Mouse (Mus musculus): ENCODE measurements around the gene Aanat. TPM values are rescaled to one million over a fixed set of nuclear protein-coding genes. Genes with fewer than 3 reads are reported as not detected.

Aanat gene
- polyA plus RNA-seq, 1 experiment from 2014 or later: not detected

DNA sequence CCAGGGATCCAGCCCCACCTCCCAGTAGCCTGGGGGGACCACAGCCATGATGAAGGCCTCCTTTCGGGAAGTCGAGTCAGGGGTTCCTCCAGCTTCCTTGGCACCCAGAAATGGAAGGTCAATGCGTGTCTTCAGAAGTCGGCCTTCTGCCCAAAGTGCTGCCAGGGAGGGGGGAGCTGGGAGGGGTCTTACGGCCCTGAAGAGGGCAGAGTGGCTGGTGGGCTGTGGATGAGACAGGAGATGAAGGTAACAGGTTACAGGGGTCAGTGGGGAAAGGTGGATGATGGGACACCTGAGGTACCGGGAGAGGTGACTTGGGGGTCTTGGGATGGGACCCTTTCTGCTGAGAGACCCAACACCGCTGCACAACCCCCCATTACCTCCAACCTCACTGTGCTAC, 60.5 kb downstream of the Aanat start:
- H3K27me3 ChIP-seq (ENCODE audit: insufficient read depth, poor library complexity, severe bottlenecking): peaks cover 55% of the 10 kb centered on the region
- peaks cover 67% of the 10 kb centered on the region for H3K4me1 ChIP-seq

More for the DNA sequence above, 60.5 kb downstream of the Aanat start:
- peak overlapping the region; percentile 79; the same call in 1 of the 2 replicates for H3K27ac ChIP-seq
- DNase-seq (ENCODE audit: low spot score): no peak
- no peaks in the 10 kb centered on the region for H3K9me3 ChIP-seq
- 86% methylated on average over 7 of the region's 7 CpGs for WGBS
- no peaks in the 10 kb centered on the region for H3K36me3 ChIP-seq
- H3K4me3 ChIP-seq: no peak overlapping the region

Other genes starting within 250 kb of the Aanat start
- 7.3 and 8.5 TPM in 2 replicates for gene Rnf157, start 173.4 kb upstream of the Aanat start, polyA plus RNA-seq (2016; fragmentation: Nextera tagmentation; extraction: Ambion mirVana)
- gene Ubald2, start 152.3 kb upstream of the Aanat start, polyA plus RNA-seq (2016; fragmentation: Nextera tagmentation; extraction: Ambion mirVana): 36.1 and 40.5 TPM in 2 replicates
- 0.30 TPM in 1 of 2 replicates, not detected in the other for gene Qrich2, start 120.2 kb upstream of the Aanat start, polyA plus RNA-seq (2016; fragmentation: Nextera tagmentation; extraction: Ambion mirVana)
- 120 and 142 TPM in 2 replicates for gene Prpsap1, start 92.2 kb upstream of the Aanat start, polyA plus RNA-seq (2016; fragmentation: Nextera tagmentation; extraction: Ambion mirVana)
- 2.3 and 2.7 TPM in 2 replicates for gene Sphk1, start 55.5 kb upstream of the Aanat start, polyA plus RNA-seq (2016; fragmentation: Nextera tagmentation; extraction: Ambion mirVana)
- 8.5 and 10.3 TPM in 2 replicates for gene Ube2o, start 5.0 kb upstream of the Aanat start, polyA plus RNA-seq (2016; fragmentation: Nextera tagmentation; extraction: Ambion mirVana)
- 6.7 and 8.7 TPM in 2 replicates for gene Rhbdf2, start 40.6 kb downstream of the Aanat start, polyA plus RNA-seq (2016; fragmentation: Nextera tagmentation; extraction: Ambion mirVana)
- gene Prcd, start 67.1 kb downstream of the Aanat start, polyA plus RNA-seq (2016; fragmentation: Nextera tagmentation; extraction: Ambion mirVana): 0.60 and 0.78 TPM in 2 replicates
- gene Cygb, start 67.9 kb downstream of the Aanat start, polyA plus RNA-seq (2016; fragmentation: Nextera tagmentation; extraction: Ambion mirVana): 1.0 and 2.8 TPM in 2 replicates
- not detected in 2 replicates for gene St6galnac1, start 189.1 kb downstream of the Aanat start, polyA plus RNA-seq (2016; fragmentation: Nextera tagmentation; extraction: Ambion mirVana)
- 13.2 and 17.9 TPM in 2 replicates for gene Mxra7, start 241.6 kb downstream of the Aanat start, polyA plus RNA-seq (2016; fragmentation: Nextera tagmentation; extraction: Ambion mirVana)

All from heart, embryonic 10.5 days (tissue).